Mouse (Mus musculus): ENCODE measurements around the gene Hadhb.

GRCm38 (mm10) chr5:30161836-30162235 is 6.8 kb downstream of the Hadhb start:
- TF ChIP-seq EP300 (IDR thresholded peaks at IDR 0.05; ENCODE audit: low read depth) (no peak), CTCF (IDR thresholded peaks at IDR 0.05; ENCODE audit: low read depth) (no peak)

Data from heart, postnatal 0 days (tissue).